Mouse (Mus musculus): Measurements from ENCODE around the gene Pik3ip1.

GRCm38 (mm10) chr11:3305821-3306220 is 24.4 kb upstream of the Pik3ip1 start:
- no peak for TF ChIP-seq EP300 (IDR thresholded peaks at IDR 0.05; ENCODE audit: low read depth)
- no peak for TF ChIP-seq CTCF (IDR thresholded peaks at IDR 0.05; ENCODE audit: low read depth)
